Mouse (Mus musculus) right cerebral cortex, postnatal 14 days (tissue): ENCODE results near the gene Sh3bp5.

Experiments
- DNase-seq: peaks from one replicate; pipeline ENCODE4 v3.0.0; 2022

Gene Sh3bp5

GRCm38 (mm10) chr14:31432424-31432823 is 3.5 kb downstream of the Sh3bp5 start:
- no peak for DNase-seq

- no peak for DNase-seq
These were observed 4.0 kb downstream of the Sh3bp5 start for GRCm38 (mm10) chr14:31431789-31432330.

GRCm38 (mm10) chr14:31429004-31429395 is 6.9 kb downstream of the Sh3bp5 start:
- no peak for DNase-seq

- peak; percentile 84 for DNase-seq
These were observed 7.5 kb downstream of the Sh3bp5 start for GRCm38 (mm10) chr14:31428211-31429003.

- peak; percentile 74 for DNase-seq
These were observed 12.7 kb downstream of the Sh3bp5 start for GRCm38 (mm10) chr14:31422961-31423791.

DNA sequence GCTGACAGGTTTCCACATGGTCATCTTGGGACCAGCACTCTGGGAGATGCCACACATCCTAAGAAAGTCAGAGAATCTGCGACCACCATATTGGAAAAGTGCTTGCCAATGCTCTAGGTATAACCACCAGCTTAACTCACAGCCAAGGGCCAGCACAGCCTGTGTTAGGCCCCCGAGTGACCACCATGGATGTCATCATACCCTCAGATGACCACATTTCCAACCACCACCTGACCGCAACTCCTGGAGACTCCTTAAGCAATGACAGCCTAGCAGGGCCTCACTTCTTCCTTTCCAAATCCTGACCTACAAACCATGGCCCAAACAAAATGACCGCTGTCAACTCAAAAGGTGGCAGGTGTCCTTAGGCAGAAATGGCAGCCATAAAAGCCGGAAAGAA is 13.5 kb downstream of the Sh3bp5 start:
- no peak for DNase-seq

DNA sequence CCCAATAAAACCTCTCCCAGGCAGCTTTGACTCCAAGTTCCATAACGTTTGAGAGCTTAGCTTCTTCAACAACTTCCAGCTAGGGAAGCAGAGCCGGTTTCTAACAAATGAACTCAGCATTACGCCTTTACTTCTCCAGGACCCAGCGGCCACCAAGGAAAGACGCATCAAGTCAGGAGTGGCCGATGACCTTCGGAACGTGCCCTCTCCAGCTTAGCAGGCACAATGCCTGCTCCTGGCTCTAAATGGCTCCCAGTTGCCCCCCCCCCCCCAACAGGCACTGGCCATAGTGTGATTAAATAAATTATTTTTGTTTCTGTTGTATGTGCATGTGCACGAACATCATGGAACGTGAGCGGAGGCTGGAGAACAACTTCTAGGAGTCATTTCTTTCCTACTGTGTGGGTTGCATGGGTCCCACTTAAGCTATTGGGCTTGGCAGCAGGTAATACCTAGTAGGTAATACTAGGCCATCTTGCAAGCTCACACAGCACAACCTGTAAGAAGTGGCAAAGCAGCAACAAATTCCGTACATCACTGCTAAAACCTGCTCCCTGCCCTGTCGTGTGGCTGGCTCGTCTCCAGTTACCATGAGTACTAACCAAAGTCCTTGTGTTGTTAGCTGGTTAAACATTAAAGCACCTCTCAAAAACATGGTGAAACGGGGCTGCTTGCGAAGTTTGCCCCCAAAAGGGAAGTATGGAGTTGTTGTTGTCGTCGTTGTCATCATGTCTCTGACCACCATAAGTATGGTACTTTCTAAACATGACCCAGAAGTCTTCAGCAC is 14.2 kb downstream of the Sh3bp5 start:
- no peak for DNase-seq

GRCm38 (mm10) chr14:31420985-31421384 is 14.9 kb downstream of the Sh3bp5 start:
- no peak for DNase-seq

- no peak for DNase-seq
These were observed 15.3 kb downstream of the Sh3bp5 start for GRCm38 (mm10) chr14:31420562-31420961.

DNA sequence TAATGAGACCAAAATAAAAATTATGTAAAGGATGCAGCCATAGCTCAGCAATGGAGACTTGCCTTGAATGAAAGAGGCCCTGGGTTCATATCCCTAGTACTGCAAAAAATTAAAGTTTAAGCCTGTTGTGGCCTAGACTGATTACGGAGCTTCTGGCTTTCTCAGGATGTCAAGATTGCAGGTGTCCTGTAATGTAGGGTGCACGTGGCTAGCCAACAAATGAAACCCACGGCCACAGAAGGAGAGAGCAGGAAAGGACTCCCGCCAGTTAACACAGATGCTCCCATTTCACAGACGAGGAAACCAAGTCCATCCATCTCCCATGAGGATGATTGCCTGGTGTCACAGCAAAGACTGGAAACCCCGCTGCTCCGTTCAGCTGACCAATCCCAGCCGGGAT is 15.7 kb downstream of the Sh3bp5 start:
- DNase-seq, result no peak

DNA sequence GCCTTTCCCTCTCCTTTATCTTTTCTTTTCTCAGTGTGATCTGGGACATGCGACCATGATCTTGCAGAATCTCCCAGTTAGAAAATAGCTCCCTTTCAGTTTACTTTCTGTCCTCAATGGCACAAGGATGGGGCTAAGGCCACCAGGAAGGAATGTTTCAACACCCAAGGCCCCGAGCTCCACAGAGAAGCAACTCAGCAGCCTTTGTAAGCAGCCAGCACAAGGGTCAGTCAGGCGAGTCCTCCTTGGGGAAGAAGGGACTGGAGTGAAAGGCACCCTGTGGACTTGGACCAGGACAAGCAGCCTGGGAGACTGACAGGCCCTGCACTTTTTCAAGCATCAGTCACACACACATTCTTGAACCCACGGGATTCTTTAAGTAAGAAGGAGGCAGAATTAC is 16.6 kb downstream of the Sh3bp5 start:
- no peak for DNase-seq

DNA sequence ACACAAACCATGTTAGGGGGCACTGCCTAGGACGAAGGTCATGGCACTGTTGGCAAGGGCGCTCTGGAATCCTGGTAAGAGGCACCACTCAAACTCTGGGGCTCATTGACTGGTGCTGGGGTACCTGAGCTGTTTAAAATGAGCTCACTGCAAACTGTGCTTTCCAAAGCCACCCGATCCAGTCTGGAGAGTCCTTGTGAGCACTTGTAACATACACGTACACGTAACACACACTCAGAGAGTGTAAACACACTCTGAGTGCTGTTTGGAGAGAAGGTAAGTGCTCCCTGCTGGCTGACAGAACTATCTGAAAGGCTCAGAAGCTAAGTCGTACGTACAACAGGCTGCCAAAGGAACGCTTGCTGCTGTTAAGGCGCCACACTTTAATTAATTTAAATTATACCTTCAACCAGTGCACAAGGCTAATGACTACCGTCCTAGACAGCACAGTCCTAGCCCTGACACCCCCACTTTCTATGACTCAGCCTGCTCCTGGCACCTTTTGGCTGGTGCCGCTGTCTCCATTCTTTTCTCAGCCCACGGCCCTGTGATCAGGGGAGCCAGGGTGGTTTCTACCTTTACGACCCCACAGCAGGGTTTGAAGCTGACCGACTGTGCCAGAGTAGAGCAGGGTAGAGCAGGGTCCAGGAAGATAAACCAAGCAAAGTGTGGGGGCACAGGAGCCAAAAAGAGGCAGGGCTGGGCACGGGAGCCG is 18.9 kb downstream of the Sh3bp5 start:
- no peak for DNase-seq

DNA sequence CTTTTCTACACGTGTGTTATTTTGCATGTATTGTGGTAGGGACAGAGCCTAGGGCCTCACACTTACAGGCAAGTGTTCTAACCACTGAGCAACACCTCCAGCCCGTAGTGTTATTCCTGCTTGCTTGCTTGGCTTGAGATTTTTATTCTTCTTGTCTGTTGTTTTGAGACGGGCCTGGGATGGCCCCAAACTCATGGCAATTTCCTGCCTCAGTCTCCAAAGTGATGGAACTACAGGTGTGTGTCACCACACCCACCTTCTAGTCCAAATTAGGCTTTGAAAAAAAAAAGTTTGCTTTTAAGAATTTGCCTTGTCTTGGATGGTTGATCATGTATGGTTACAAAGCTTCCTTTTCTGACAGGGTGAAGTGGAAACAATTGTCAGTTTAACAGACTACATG is 19.5 kb downstream of the Sh3bp5 start:
- DNase-seq, result no peak

- no peak for DNase-seq
These were observed 20.9 kb downstream of the Sh3bp5 start for GRCm38 (mm10) chr14:31414967-31415376.

GRCm38 (mm10) chr14:31414235-31414966 is 21.5 kb downstream of the Sh3bp5 start:
- DNase-seq, result no peak

- no peak for DNase-seq
These were observed 22.3 kb downstream of the Sh3bp5 start for GRCm38 (mm10) chr14:31413475-31414086.

DNA sequence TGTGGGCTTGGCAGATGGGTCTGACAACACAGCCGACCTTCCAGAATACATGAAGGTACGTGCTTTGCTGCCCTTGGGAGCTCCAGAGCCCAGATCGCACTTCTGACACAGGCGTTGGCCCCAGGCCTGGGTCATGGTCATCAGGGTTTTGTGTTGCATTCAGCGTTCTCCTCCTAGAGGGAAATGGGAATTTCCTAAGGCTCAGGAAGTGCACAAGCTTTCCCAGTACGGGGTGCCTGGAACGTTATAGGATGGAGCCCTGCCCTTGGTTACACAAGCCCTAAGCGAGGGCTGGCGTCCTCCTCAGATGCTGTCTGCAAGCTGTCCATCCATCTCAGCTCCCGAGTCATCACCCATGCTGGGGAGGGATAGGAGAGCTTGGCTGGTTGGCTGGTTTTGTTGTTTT is 23.2 kb downstream of the Sh3bp5 start:
- no peak for DNase-seq

- DNase-seq, result no peak
These were observed 25.1 kb downstream of the Sh3bp5 start for GRCm38 (mm10) chr14:31410737-31411136.

DNA sequence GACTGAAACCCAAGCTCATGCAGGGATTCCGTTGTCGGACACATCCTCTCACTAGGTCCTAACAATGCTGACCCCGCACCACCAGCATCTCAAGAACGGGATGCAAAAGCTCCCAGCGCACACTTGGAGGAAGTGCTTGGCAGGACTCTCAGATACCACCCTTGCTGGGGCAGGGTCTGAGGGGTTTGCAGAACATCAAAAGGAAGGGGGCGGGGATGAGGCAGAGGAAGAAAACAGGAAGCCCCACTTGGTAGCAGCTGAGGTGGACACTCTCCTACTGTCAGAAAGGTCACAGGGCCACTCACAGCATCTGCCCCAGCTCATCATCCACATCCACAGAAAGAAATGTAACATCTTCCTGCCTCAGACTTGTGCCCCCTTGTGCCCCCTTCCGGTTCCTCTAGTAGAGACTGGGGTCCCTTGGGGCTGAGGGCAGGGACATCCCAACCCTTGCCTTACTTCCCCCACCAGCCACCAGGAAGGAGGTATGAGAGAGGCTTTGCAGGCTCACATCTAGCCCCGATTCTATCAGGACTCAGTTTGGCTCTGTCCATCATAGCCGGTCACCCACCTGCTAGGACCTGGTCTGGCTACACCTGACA is 25.7 kb downstream of the Sh3bp5 start:
- DNase-seq, result no peak

GRCm38 (mm10) chr14:31408666-31409065 is 27.2 kb downstream of the Sh3bp5 start:
- no peak for DNase-seq
